Mouse (Mus musculus) liver, embryonic 15.5 days (tissue): ENCODE measurements at regions not wholly inside any gene's neighbourhood (a gene's known extent, or its start where the extent isn't known, plus 50 kb on each side); places are given as distances from the start of the nearest gene placed in this dataset.

Experiments used
- ATAC-seq: fragments of 200-750 bp; cut with Nextera tagmentation; 2 replicates; pipeline ENCODE4 v1.8.0; 2017; ENCODE audit warnings: moderate number of reproducible peaks, mild to moderate bottlenecking, moderate library complexity; ENCODE audit not compliant: insufficient read depth
- H3K27ac ChIP-seq: fragments of 300-500 bp; sonication (generic); replicated peaks from 2 replicates; pipeline ENCODE4 v1.5.1; 2015; ENCODE audit warnings: mild to moderate bottlenecking, inconsistent platforms
- H3K27me3 ChIP-seq: fragments of 300-500 bp; sonication (generic); 2 replicates; pipeline ENCODE4 v1.6.1; 2015; ENCODE audit warnings: mild to moderate bottlenecking, inconsistent platforms
- H3K36me3 ChIP-seq: fragments of 300-500 bp; sonication (generic); replicated peaks from 2 replicates; pipeline ENCODE4 v1.6.1; 2015; ENCODE audit warnings: moderate library complexity, mild to moderate bottlenecking, inconsistent platforms
- H3K4me1 ChIP-seq: fragments of 300-500 bp; sonication (generic); replicated peaks from 2 replicates; pipeline ENCODE4 v1.6.1; 2015; ENCODE audit warnings: inconsistent platforms
- H3K4me2 ChIP-seq: fragments of 300-500 bp; sonication (generic); 2 replicates; pipeline ENCODE4 v1.6.1; 2015; ENCODE audit warnings: moderate library complexity, mild to moderate bottlenecking, inconsistent platforms
- H3K4me3 ChIP-seq: fragments of 300-500 bp; sonication (generic); replicated peaks from 2 replicates; pipeline ENCODE4 v1.5.1; 2015; ENCODE audit warnings: mild to moderate bottlenecking, inconsistent platforms
- H3K9ac ChIP-seq: fragments of 300-500 bp; sonication (generic); 2 replicates; pipeline ENCODE4 v1.6.1; 2015; ENCODE audit warnings: moderate library complexity, mild to moderate bottlenecking, inconsistent platforms
- H3K9me3 ChIP-seq: fragments of 300-500 bp; sonication (generic); replicated peaks from 2 replicates; pipeline ENCODE4 v1.6.1; 2016; ENCODE audit warnings: inconsistent platforms
- WGBS: fragments of 180-500 bp; shearing (Covaris S2); methylation state at CpG from one replicate; pipeline ENCODE4 v1.1.7; 2015; ENCODE audit warnings: mixed read lengths; ENCODE audit not compliant: insufficient replicate concordance; 5-methylcytosine and 5-hydroxymethylcytosine counted together

- H3K9me3 ChIP-seq, result no peaks in the 10 kb centered on the region
- H3K27ac ChIP-seq, result no peak overlapping the region
- H3K27me3 ChIP-seq, result peaks cover 65% of the 10 kb centered on the region
- H3K4me3 ChIP-seq, result no peak overlapping the region
- no peak for ATAC-seq
- H3K9ac ChIP-seq, result no peak overlapping the region
- H3K4me2 ChIP-seq, result no peak overlapping the region
- 48% methylated on average over 4 of the region's 4 CpGs for WGBS
- peaks cover 22% of the 10 kb centered on the region for H3K4me1 ChIP-seq
- no peaks in the 10 kb centered on the region for H3K36me3 ChIP-seq
These were observed 191.7 kb downstream of the Enc1 start for GRCm38 (mm10) chr13:97432627-97433026.

- H3K27me3 ChIP-seq, result peaks cover 48% of the 10 kb centered on the region
- H3K4me2 ChIP-seq, result no peak overlapping the region
- H3K36me3 ChIP-seq, result no peaks in the 10 kb centered on the region
- WGBS, result 42% methylated on average over 2 of the region's 2 CpGs
- H3K9ac ChIP-seq, result no peak overlapping the region
- ATAC-seq, result no peak
- H3K4me3 ChIP-seq, result no peak overlapping the region
- no peak overlapping the region for H3K27ac ChIP-seq
- peaks cover 11% of the 10 kb centered on the region for H3K4me1 ChIP-seq
- H3K9me3 ChIP-seq, result no peaks in the 10 kb centered on the region
These were observed 190.0 kb downstream of the Enc1 start for GRCm38 (mm10) chr13:97430885-97431284.

- WGBS, result 66% methylated on average over 6 of the region's 6 CpGs
- Histone ChIP-seq H3K27ac (no peak overlapping the region), H3K4me1 (no peaks in the 10 kb centered on the region), H3K27me3 (peaks cover 21% of the 10 kb centered on the region), H3K4me3 (no peak overlapping the region), H3K9me3 (no peaks in the 10 kb centered on the region), H3K9ac (no peak overlapping the region), H3K36me3 (no peaks in the 10 kb centered on the region), H3K4me2 (no peak overlapping the region)
- ATAC-seq, result no peak
These were observed 187.3 kb downstream of the Enc1 start for GRCm38 (mm10) chr13:97428163-97428562.

DNA sequence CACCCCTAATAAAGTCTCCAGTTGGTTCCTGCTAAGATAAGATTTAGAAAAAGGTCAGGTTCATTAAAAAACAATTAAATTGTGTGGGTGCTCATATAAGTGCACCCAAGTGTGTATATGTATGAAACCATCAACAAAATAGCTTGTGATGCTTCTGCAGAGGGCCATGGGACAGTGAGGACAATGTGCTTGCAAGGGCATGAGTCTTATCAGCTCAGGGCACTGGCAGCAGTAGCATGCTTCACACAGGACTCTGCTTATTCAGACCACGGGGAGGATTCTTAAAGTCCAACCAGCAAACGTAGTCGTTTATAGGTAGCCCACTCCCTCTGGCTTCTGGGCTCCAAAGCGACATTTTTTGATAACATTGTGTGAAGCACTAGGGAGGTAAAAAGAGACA lies 186.6 kb downstream of the Enc1 start:
- 35% methylated on average over 4 of the region's 4 CpGs for WGBS
- Histone ChIP-seq H3K27me3 (peaks cover 14% of the 10 kb centered on the region), H3K36me3 (no peaks in the 10 kb centered on the region), H3K9me3 (no peaks in the 10 kb centered on the region), H3K27ac (no peak overlapping the region), H3K4me3 (no peak overlapping the region), H3K9ac (no peak overlapping the region), H3K4me2 (no peak overlapping the region), H3K4me1 (no peaks in the 10 kb centered on the region)
- no peak for ATAC-seq

- Histone ChIP-seq H3K4me2 (no peak overlapping the region), H3K4me1 (no peaks in the 10 kb centered on the region), H3K27ac (no peak overlapping the region), H3K4me3 (no peak overlapping the region), H3K36me3 (no peaks in the 10 kb centered on the region), H3K9ac (no peak overlapping the region), H3K27me3 (no peaks in the 10 kb centered on the region; the same call in 1 of the 2 replicates), H3K9me3 (no peaks in the 10 kb centered on the region)
- no peak for ATAC-seq
- 57% methylated on average over 9 of the region's 9 CpGs for WGBS
These were observed 184.8 kb downstream of the Enc1 start for GRCm38 (mm10) chr13:97425731-97426130.

DNA sequence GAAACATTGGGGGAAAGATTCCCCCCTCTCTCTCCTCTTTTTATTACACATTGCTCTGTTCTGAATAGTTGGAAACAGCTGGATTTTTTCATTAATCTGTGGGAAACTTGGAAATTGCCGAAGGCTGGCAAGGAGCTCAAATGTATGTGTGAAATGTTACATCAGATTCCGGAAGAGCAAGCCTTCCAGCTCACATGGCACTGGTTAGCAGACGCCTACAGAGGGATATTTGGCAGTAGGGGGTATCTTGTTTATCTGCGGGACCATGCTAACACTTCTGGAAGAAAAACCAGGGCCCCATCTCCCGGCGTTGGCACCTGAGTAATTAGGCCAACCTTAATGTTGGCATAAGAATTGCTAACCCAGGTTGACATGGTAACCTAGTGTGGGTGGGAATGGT lies 183.0 kb downstream of the Enc1 start:
- Histone ChIP-seq H3K4me3 (no peak overlapping the region), H3K4me1 (no peaks in the 10 kb centered on the region), H3K36me3 (no peaks in the 10 kb centered on the region), H3K4me2 (no peak overlapping the region), H3K9ac (no peak overlapping the region), H3K27ac (no peak overlapping the region), H3K9me3 (no peaks in the 10 kb centered on the region), H3K27me3 (no peaks in the 10 kb centered on the region; the same call in 1 of the 2 replicates)
- no peak for ATAC-seq
- WGBS, result 57% methylated on average over 6 of the region's 6 CpGs

DNA sequence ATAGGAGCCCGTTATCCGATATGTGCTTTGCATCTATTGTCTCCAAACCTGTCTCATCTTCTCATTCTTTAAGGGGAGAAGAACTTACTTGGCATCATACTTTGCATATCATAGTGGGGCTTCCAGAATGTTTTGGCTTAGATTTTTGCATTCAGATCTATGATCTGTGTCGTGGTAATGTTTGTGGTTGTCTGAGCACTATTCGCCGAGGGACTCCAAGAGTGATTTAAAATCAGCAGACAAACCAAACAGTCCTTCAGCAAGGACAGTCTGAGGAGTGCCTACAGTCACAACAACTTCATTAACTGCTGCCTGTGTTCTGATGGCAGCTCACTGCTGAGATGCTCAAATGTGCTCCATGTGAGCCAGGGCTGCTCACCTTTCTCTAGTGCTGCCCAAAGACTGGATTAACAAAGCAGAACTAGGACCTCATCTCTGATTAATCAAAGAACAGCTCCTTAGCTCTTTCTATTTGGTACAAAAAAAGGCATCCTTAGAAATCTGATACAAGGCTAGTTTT lies 182.5 kb downstream of the Enc1 start:
- H3K4me1 ChIP-seq, result no peaks in the 10 kb centered on the region
- no peak for ATAC-seq
- 62% methylated on average over 5 of the region's 5 CpGs for WGBS

DNA sequence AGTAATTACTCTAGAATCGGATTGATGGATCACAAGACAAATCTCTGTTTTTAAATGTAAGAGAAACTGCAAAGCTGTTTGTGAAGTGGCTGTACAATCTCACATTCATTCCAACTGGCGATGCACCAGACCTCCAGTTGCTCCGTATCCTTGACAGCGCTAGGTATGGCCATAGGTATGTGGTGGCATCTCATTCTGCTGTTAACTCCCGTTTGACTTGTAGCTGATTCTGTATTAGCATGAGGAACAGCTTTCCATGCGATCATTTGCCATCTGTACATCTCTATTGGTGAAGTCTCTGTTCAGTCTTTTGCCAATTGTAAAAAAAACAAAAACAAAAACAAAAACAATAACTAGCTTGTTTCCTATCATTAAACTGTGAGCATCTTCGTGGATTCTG lies 182.0 kb downstream of the Enc1 start:
- H3K4me1 ChIP-seq, result no peaks in the 10 kb centered on the region
- no peak overlapping the region for H3K4me2 ChIP-seq
- ATAC-seq, result no peak
- H3K27me3 ChIP-seq, result no peaks in the 10 kb centered on the region; the same call in 1 of the 2 replicates
- 69% methylated on average over 7 of the region's 7 CpGs for WGBS
- no peaks in the 10 kb centered on the region for H3K9me3 ChIP-seq
- H3K36me3 ChIP-seq, result no peaks in the 10 kb centered on the region
- H3K27ac ChIP-seq, result no peak overlapping the region
- no peak overlapping the region for H3K4me3 ChIP-seq
- no peak overlapping the region for H3K9ac ChIP-seq

More for the DNA sequence above, 182.5 kb downstream of the Enc1 start:
- Histone ChIP-seq H3K36me3 (no peaks in the 10 kb centered on the region), H3K9ac (no peak overlapping the region), H3K9me3 (no peaks in the 10 kb centered on the region), H3K4me2 (no peak overlapping the region), H3K27me3 (no peaks in the 10 kb centered on the region; the same call in 1 of the 2 replicates), H3K4me3 (no peak overlapping the region), H3K27ac (no peak overlapping the region)

DNA sequence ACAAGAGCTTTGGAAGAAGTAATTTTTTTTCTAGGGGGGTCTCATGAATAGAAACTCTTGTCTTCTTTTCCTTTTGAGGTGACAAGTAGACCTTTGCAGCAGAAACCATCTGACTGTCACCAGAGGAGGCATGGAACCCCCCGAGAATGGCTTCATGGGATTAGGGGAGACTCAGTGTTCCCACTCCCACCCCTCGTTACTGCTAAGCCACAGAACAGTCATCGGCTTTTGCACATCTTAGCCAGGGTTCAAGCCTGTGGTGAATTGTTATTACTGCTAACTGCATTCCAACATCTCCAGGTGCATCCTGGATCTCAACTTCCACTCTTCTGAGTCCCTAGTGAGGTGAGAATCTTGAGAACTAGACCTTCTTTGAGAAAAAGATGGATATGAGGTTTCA lies 180.9 kb downstream of the Enc1 start:
- H3K9me3 ChIP-seq, result no peaks in the 10 kb centered on the region
- H3K4me1 ChIP-seq, result no peaks in the 10 kb centered on the region
- H3K27ac ChIP-seq, result no peak overlapping the region
- 68% methylated on average over 3 of the region's 3 CpGs for WGBS
- H3K9ac ChIP-seq, result no peak overlapping the region
- no peaks in the 10 kb centered on the region for H3K36me3 ChIP-seq
- no peak overlapping the region for H3K4me2 ChIP-seq
- H3K4me3 ChIP-seq, result no peak overlapping the region
- ATAC-seq, result no peak
- H3K27me3 ChIP-seq, result no peaks in the 10 kb centered on the region; the same call in 1 of the 2 replicates

GRCm38 (mm10) chr13:97420773-97421172 lies 179.9 kb downstream of the Enc1 start:
- WGBS, result 56% methylated on average over 3 of the region's 3 CpGs
- Histone ChIP-seq H3K4me1 (no peaks in the 10 kb centered on the region), H3K27me3 (no peaks in the 10 kb centered on the region; the same call in 1 of the 2 replicates), H3K9me3 (no peaks in the 10 kb centered on the region), H3K27ac (no peak overlapping the region), H3K4me2 (no peak overlapping the region), H3K9ac (no peak overlapping the region), H3K4me3 (no peak overlapping the region), H3K36me3 (no peaks in the 10 kb centered on the region)
- ATAC-seq, result no peak

GRCm38 (mm10) chr13:97419100-97419499 lies 178.2 kb downstream of the Enc1 start:
- no peaks in the 10 kb centered on the region for H3K4me1 ChIP-seq
- no peak overlapping the region for H3K9ac ChIP-seq
- H3K27me3 ChIP-seq, result no peaks in the 10 kb centered on the region; the same call in 1 of the 2 replicates
- 58% methylated on average over 3 of the region's 3 CpGs for WGBS
- no peak overlapping the region for H3K27ac ChIP-seq
- no peaks in the 10 kb centered on the region for H3K36me3 ChIP-seq
- H3K4me2 ChIP-seq, result no peak overlapping the region
- no peak overlapping the region for H3K4me3 ChIP-seq
- no peaks in the 10 kb centered on the region for H3K9me3 ChIP-seq
- no peak for ATAC-seq

DNA sequence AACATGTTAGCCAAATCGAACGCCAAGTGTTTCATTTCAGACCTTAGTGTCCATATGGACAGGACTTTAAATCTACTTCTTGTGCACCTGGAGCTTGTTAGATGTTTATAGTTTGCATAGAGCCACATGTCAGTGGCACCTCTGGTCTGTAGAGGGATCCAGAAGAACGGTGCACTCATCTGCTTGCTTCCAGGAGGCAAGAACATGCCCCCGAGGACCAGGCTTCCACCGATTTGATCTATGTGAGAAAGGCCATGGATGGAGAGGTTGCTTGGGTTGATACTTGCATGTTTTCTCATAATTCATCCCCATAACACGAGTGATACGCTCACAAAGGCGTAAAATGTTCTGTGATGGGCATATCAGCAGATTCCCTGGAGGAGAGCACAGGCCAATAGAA lies 177.8 kb downstream of the Enc1 start:
- no peaks in the 10 kb centered on the region for H3K4me1 ChIP-seq
- no peaks in the 10 kb centered on the region for H3K9me3 ChIP-seq
- no peak overlapping the region for H3K4me2 ChIP-seq
- no peak overlapping the region for H3K9ac ChIP-seq
- no peak overlapping the region for H3K4me3 ChIP-seq
- no peaks in the 10 kb centered on the region for H3K36me3 ChIP-seq
- no peaks in the 10 kb centered on the region; the same call in 1 of the 2 replicates for H3K27me3 ChIP-seq
- WGBS, result 64% methylated on average over 8 of the region's 8 CpGs
- no peak overlapping the region for H3K27ac ChIP-seq
- no peak for ATAC-seq
